Mouse (Mus musculus) cerebellum, adult (tissue): ENCODE measurements around the gene H1foo.

Experiments
- ATAC-seq: cut with Nextera tagmentation; 2 replicates; pipeline ENCODE4 v1.9.2; 2017; ENCODE audit warnings: mild to moderate bottlenecking, moderate library complexity, mixed read lengths; ENCODE audit not compliant: insufficient number of reproducible peaks, low FRiP score, low TSS enrichment

H1foo gene

DNA sequence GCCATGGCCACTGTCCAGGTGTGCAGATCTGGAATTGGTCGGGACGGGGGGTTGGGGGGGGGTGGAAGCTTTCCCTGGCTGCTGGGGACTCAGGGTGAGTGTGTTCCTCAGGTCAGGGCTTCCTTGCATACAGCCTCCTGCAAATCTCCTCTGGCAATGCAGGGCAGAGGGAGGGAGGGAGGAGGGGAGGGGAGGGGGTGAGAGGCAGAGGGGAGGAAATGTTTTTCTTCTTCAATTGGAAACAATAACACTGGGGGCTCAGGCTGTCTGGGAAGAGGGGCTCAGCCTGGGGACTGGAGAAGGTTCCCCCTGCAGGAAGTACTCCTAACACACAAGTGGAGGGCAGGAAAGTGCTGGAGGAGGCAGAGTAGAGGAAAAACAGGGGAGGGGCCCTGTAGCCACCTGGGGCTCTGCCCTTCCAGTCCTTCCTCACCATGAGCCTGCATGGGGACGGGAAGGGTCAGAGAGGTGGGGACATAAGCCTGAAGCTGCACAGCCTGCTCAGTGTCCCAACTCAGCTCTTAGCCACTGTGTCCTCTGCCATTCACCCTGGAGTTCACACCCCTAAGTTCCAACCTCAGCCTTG is 53.1 kb downstream of the H1foo start:
- no peak for ATAC-seq

DNA sequence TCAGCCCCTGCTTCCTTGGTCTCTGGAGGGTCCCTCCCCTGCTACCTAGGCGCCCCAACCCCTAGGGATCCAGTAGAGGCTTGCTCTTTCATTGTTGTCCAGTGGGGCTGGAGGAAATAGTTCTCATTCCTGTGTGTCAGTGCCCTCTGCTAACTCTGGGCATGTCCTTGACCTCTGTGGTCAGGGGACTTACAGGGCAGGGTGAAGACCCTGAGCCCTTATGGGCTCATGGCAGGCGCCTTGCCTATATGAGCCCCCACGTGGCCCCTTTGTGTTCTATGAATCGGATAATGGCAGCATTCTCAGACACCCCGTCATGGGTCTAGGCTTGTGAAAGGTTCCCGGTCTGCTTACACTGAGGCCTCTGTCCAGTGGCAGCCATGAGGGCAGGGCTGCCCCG is 54.0 kb downstream of the H1foo start:
- ATAC-seq = no peak

DNA sequence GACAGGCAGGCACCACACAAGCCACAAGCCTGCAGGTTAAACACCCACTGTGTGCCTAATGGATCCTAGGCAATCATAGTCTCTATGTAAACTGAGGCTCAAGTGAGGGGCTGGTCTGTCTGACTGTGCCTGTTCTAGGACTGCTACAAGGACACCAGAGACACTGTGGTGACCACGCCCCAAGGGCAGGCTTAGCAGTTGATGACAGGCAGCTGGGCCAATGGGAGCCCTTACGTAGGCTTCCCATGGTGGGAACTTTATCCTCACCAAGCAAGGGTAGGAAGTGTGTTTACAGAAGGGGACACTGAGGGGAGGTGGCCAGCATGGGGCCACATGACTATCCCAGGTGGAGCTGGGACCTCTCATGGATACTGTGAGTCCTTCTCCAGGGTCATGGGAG is 54.5 kb downstream of the H1foo start:
- no peak for ATAC-seq
